Comparison of ENCODE assay signal across 11 mouse cellular contexts in the genomic region with DNA sequence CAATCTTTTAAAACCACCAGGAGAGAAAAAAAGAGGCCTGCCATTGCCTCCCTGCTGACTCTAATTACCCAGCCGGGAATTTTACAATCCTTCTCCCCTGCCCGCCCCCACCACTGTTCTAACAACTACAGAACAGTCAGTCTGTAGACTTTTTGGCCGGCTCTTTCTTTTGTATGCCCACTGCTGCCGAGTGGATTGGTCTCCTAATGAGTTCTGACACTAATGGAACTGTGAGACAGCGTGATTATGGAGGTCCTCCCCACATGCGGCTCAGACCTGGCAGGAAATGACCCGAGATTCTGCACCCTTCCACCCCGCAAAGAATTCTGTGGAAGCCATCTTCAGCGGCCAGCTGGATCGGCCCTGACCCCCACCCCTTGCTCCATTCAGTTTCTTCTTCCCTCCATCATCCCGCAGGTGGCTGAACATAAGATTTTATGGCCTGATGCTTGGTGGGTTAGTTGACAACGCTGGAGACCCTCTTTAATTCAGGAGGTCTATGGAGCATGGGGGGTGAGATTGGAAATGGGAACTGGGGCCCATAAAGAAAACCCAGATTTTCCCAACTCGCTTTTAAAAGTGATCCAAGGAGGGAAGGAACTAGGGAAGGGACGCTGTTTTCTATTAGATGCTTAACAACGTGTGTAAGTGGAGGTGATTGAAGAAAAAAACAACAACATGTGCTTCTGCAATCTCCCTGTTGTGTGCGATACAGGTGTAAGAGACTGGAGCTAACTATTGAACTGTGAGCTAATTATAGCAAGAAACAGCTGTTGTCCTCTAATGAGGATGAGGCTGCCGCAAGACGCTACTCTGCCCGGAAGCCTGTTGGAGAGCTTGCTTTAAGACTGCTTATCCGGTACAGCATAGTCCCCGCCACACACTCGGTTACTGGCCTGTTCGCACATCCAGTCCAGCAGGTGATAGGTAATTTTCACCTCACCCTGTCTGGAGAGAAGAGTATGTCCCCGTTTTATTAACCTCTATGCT.
DNase-seq lines count a peak whose midpoint lies in the region; ATAC-seq lines count a peak whose summit lies in the region.
"Had no signal": no experiment of that assay in that cellular context is flagged by ENCODE, and none has a peak within 500 bp of the region (broad histone marks: within the 10 kb centered on the region; RNA-seq: fewer than 3 reads in every experiment).

No protein-coding gene starts in this region.

- no peak for DNase-seq in kidney, adult 8-10 months
- DNase-seq in limb, embryonic 11.5 days (ENCODE audit: low spot score): peak; percentile 69
- no peak for DNase-seq in adrenal gland, adult 8-10 months
- no peak for DNase-seq in T-cell, adult 2 months (ENCODE audit: low spot score)
- no peak for DNase-seq in layer of hippocampus, postnatal 25 days (ENCODE audit: extremely low spot score in 1 of 2, low spot score in 1 of 2)
- DNase-seq: liver, embryonic 13.5 days; thymus, adult 18-20 months had no signal

- H3K9me3 ChIP-seq in kidney, embryonic 15.5 days (replicated peaks): no peaks in the 10 kb centered on the region
- no peaks in the 10 kb centered on the region for H3K9me3 ChIP-seq in forebrain, embryonic 13.5 days (replicated peaks)
- H3K9me3 ChIP-seq in limb, embryonic 11.5 days (ENCODE audit: control insufficient read depth, low read length): no peaks in the 10 kb centered on the region
- no peaks in the 10 kb centered on the region for H3K9me3 ChIP-seq in neural tube, embryonic 14.5 days (ENCODE audit: control insufficient read depth, low read length)
- H3K9me3 ChIP-seq: liver, embryonic 13.5 days; megakaryocyte, embryonic 14.5 days had no signal

- 22% methylated on average over 24 of the region's 24 CpGs for WGBS in kidney, embryonic 15.5 days
- 5% methylated on average over 24 of the region's 24 CpGs for WGBS in forebrain, embryonic 13.5 days
- WGBS in limb, embryonic 11.5 days: 11% methylated on average over 24 of the region's 24 CpGs
- WGBS in neural tube, embryonic 14.5 days: 9% methylated on average over 24 of the region's 24 CpGs

- H3K27ac ChIP-seq in kidney, embryonic 15.5 days: no peak overlapping the region
- peak overlapping the region; percentile 74 for H3K27ac ChIP-seq in forebrain, embryonic 13.5 days
- peak overlapping the region; percentile 81 for H3K27ac ChIP-seq in limb, embryonic 11.5 days (replicated peaks; ENCODE audit: low read depth, low read length)
- H3K27ac ChIP-seq in neural tube, embryonic 14.5 days (ENCODE audit: low read depth, low read length): no peak overlapping the region
- H3K27ac ChIP-seq: liver, embryonic 13.5 days had no signal

- peaks cover 21% of the 10 kb centered on the region for H3K27me3 ChIP-seq in kidney, embryonic 15.5 days
- peaks cover 58% of the 10 kb centered on the region for H3K27me3 ChIP-seq in forebrain, embryonic 13.5 days
- no peaks in the 10 kb centered on the region for H3K27me3 ChIP-seq in limb, embryonic 11.5 days (ENCODE audit: control insufficient read depth, insufficient read depth, low read length)
- no peaks in the 10 kb centered on the region for H3K27me3 ChIP-seq in neural tube, embryonic 14.5 days (ENCODE audit: control insufficient read depth, insufficient read depth, low read length)
- H3K27me3 ChIP-seq: liver, embryonic 13.5 days had no signal

- H3K4me3 ChIP-seq in kidney, embryonic 15.5 days (replicated peaks): no peak overlapping the region
- H3K4me3 ChIP-seq in forebrain, embryonic 13.5 days: no peak overlapping the region
- no peak overlapping the region for H3K4me3 ChIP-seq in limb, embryonic 11.5 days (ENCODE audit: low read depth, low read length)
- H3K4me3 ChIP-seq in neural tube, embryonic 14.5 days (ENCODE audit: low read depth, low read length): no peak overlapping the region
- H3K4me3 ChIP-seq: liver, embryonic 13.5 days; megakaryocyte, embryonic 14.5 days had no signal

- H3K4me1 ChIP-seq in kidney, embryonic 15.5 days: peaks cover 27% of the 10 kb centered on the region
- H3K4me1 ChIP-seq in forebrain, embryonic 13.5 days: peaks cover 70% of the 10 kb centered on the region
- peaks cover 37% of the 10 kb centered on the region for H3K4me1 ChIP-seq in limb, embryonic 11.5 days (ENCODE audit: control insufficient read depth, insufficient read depth, low read length)
- H3K4me1 ChIP-seq in neural tube, embryonic 14.5 days (ENCODE audit: control insufficient read depth, insufficient read depth, low read length): peaks cover 31% of the 10 kb centered on the region
- H3K4me1 ChIP-seq: liver, embryonic 13.5 days; megakaryocyte, embryonic 14.5 days had no signal

- no peaks in the 10 kb centered on the region for H3K36me3 ChIP-seq in kidney, embryonic 15.5 days
- H3K36me3 ChIP-seq in forebrain, embryonic 13.5 days (ENCODE audit: poor library complexity, severe bottlenecking): no peaks in the 10 kb centered on the region
- H3K36me3 ChIP-seq in limb, embryonic 11.5 days (ENCODE audit: control insufficient read depth, insufficient read depth, low read length): no peaks in the 10 kb centered on the region
- H3K36me3 ChIP-seq in neural tube, embryonic 14.5 days (ENCODE audit: control insufficient read depth, insufficient read depth, low read length): no peaks in the 10 kb centered on the region
- H3K36me3 ChIP-seq: liver, embryonic 13.5 days had no signal

- no peak for ATAC-seq in kidney, embryonic 15.5 days (replicated peaks; ENCODE audit: low FRiP score)
- peak; percentile 44 for ATAC-seq in forebrain, embryonic 13.5 days
- ATAC-seq in limb, embryonic 11.5 days (ENCODE audit: insufficient number of reproducible peaks, low FRiP score, low TSS enrichment, low read depth): peak; percentile 35; the same call in 1 of the 2 replicates
- peak; percentile 47; the same call in 1 of the 2 replicates for ATAC-seq in neural tube, embryonic 14.5 days (ENCODE audit: low read depth)

- peak overlapping the region; percentile 25; the same call in 1 of the 2 replicates for H3K4me2 ChIP-seq in kidney, embryonic 15.5 days
- peak overlapping the region; percentile 39 for H3K4me2 ChIP-seq in forebrain, embryonic 13.5 days
- peak overlapping the region; percentile 22; the same call in 1 of the 2 replicates for H3K4me2 ChIP-seq in limb, embryonic 11.5 days (ENCODE audit: low read depth, severe bottlenecking)
- H3K4me2 ChIP-seq in neural tube, embryonic 14.5 days (ENCODE audit: low read depth, low read length): peak overlapping the region; percentile 11; the same call in 1 of the 2 replicates
- H3K4me2 ChIP-seq: liver, embryonic 13.5 days had no signal

- no peak overlapping the region for H3K9ac ChIP-seq in kidney, embryonic 15.5 days
- H3K9ac ChIP-seq in forebrain, embryonic 13.5 days: no peak overlapping the region; the same call in 1 of the 2 replicates
- H3K9ac ChIP-seq in limb, embryonic 11.5 days (ENCODE audit: low read length): no peak overlapping the region
- no peak overlapping the region for H3K9ac ChIP-seq in neural tube, embryonic 14.5 days (replicated peaks; ENCODE audit: low read depth, low read length)
- H3K9ac ChIP-seq: liver, embryonic 13.5 days had no signal

Comparison
In these comparisons a context has a peak if more than half of its experiments do, and no peak if none do; other contexts are left out.
1. H3K27ac ChIP-seq: peak in forebrain, embryonic 13.5 days (single experiment) and limb, embryonic 11.5 days (single experiment); none in kidney, embryonic 15.5 days (single experiment) and neural tube, embryonic 14.5 days (single experiment).
2. Peak in every context shown above with its lines, with median percentiles within 50 percentile points of each other: H3K4me2 ChIP-seq.